Mouse (Mus musculus) bone marrow, adult 2 months (tissue): Measurements from ENCODE around the gene Nt5c.

Source experiments
- CTCF ChIP-seq: fragments of 200-500 bp; IDR thresholded peaks from 2 replicates; pipeline ENCODE4 v1.5.1; 2011; ENCODE audit warnings: low read length, control low read depth; ENCODE audit not compliant: control insufficient read depth, insufficient read depth
- POLR2A ChIP-seq: fragments of 200-500 bp; IDR thresholded peaks from 2 replicates; pipeline ENCODE4 v1.6.1; 2011; ENCODE audit warnings: low read depth, mild to moderate bottlenecking, control low read depth, low read length, borderline replicate concordance; ENCODE audit not compliant: control insufficient read depth

GRCm38 (mm10) chr11:115450176-115450575 is 41.5 kb downstream of the Nt5c start:
- TF ChIP-seq CTCF (no peak), POLR2A (no peak)
